Mouse (Mus musculus): ENCODE measurements around the gene Clip2.

Gene Clip2

DNA sequence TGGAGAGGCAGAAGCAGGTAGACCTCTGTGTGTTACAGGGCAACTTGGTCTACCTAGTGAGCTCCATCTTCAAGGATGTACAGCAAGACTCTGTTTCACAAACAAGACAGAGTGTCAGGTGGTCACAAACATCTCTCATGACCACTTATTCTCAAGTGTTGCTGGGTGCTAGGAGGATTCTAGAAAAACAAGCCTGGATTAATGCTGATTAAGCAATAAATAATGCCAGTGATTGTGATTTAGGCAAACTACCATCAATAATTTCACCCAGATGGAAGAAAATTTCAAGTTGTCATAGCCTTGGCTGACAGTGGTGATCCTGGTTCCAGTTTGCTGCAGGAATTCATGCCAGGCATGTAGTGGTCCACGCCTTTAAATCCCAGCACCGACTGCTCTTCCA lies 12.0 kb upstream of the Clip2 start:
- no peak for DNase-seq (ENCODE audit: low spot score)

DNA sequence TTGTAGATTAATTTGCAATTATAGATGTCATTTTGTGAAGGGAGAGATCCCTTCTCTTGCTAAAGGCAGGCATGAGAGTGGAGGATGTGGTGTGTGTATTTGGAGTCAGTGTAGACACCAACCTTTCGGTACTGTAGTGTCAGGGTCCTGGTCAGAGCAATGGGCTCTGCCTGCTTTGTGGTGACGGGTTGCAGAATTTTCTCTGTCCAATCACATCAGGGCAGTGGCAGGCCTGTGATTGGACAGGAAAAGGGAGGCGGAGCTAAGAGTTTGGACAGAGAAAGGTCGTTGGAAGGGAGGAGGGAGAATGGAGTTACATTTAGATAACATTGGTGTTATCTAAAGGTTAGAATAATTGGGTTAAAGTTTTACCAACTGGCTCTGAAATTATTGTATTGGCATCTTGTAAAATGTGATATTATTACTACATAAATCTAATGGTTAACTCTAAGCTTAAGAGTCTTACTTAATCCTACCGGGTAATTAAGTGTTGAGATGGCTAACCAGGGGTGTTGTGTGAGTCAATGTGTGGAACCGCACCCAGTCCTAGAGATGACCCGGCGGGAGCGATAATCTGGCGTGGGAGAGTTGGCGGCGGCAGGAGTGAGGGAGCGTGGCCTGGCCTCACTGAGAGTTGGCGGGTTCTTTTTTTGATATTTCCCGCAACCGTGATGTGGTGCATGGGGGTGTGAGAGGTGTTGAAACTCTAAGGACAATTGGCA lies 8.4 kb upstream of the Clip2 start:
- no peak for DNase-seq (ENCODE audit: low spot score)

DNA sequence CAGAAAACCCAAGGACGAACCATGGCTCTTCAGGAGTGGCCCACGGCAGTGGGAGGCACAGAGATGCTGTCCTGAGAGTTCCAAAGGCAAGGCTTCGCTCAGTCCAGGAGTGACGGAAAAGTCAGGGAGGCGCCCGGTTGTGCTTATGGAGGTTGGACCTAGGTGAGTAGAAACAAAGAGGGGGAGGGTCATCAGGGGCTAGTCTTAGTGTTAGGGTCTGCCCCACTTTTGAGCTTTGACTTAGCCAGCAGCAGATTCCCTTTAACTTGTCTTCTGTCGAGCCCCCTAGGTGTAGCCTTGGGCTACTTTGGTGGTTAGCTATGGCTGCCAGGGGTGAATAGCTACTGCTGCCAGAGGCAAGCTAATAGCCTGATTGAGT lies 7.8 kb upstream of the Clip2 start, which contains the start of gene Syna:
Syna (minus strand) TSS at position 101 of the 379 bp plus-strand sequence.
- no peak for DNase-seq (ENCODE audit: low spot score)

DNA sequence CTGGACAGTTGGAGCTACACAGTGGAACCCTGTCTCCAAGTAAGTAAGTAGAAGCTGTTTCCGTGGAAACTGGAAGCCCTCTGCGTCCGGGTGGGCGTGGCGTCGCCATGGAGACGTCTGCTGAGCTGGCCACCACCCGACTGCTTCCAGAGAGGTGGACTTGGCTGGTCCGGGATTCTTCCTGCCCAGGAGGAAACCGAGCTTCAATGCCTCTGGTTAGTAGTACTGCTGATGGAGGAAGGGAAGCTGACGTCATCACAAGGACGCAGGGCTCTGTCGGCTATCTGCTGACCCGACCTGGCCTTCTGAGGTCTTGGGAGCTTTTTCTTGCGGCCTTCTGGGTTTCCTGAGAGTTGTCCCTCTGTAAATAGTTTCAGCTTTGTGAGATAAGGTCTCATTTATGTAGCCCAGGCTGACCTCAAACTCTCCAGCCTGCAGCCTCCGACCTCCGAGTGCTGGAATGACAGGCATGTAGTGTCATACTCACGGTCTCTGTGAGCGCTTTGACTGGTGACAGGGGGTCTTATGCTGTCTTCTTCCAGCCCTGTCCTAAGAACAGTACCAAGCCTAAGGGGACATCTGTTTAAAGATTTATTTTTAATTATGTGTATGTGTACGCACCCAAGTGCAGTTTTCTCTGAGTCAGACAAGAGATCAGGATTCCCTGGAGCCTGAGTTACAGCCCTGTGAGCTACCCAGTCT lies 3.4 kb upstream of the Clip2 start:
- DNase-seq (ENCODE audit: low spot score) = peak; percentile 62

DNA sequence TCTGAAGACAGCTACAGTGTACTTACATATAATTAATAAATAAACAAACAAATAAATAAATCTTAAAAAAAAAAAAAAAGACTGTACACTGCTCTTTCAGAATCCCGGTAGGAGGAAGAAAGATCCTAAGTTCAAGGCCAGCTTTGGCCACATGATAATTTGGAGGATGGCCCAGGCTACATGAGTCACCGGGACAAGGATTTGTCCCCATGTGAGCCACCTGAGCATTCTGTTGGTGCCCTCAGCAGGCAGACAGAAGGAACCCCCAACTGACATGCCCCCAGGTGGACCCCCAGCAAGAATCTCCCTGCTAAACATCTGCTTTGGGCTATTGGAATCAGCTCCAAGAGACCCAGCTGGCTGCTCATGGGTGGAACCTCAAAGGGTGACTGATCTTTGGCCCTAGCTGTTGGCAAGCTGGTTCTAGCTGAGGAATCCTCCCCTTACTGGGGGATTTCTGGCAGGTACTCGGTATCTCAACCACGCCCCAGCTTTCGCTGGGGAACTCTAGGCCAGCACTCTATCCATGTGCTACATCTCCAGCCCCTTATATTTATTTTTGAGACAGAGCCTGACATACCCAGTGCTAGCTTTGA lies 1.8 kb upstream of the Clip2 start:
- no peak for DNase-seq (ENCODE audit: low spot score)

DNA sequence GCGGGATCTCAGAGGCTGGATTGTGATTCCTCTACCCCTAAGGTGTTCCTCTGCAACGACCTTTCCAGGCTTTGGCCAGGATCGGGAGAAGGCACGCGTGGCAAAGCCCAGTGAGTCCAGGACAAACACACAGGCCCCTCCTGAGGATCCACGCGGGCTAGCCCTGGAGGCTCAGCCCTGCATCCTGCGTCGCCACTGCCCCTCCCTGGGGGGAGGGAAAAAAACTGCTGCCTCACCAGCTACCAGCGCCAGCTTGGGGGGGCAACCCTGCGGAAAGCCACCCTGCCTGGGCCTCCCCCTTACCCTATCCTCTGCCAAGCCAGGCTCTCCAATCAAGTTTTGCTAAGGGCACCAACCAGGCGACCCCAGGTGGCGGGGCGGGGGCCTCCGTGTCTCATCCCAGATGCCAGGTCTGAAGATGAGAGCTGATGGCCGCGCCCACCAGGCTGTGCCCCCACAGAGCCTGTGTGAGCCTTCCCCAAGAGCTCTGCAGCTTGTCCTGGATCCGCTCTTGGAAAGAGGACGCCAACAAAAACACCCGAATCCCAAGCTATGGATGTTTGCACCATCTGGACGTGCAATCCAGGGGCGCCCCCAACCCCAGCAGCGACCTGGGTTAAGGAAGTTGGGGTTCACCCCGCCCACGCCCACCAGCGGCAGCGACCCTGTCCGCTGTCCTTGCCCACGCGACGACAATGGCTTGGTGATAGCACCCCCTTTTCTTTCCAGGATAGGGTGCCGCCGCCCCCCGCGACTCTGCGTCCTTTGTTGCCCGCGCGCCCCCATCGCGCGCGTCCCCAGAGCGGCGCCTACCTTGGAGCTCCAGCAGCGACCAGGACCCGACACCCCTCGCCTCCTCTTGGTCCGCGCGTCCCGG lies 763 bp downstream of the Clip2 start:
- peak; percentile 21 for DNase-seq (ENCODE audit: low spot score)

DNA sequence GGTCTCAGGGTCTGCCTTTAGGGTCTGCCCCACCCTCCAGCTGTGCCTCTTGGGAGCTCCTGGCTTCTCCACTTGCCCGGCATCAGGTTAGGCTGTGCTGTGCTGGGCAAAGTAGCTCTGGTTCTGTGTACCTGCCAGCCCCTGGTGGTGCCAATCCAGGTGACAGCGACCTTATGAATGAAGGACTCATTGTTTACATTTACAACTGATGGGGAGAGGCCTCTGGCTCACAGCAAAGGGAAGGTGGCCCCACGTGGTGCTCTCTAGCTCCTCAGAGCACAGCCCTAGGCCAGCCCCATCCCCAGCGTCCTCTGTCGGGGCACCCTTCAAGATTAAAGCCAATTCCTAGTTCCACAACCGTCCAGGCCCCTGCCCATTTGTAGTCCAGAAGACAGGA lies 1.4 kb downstream of the Clip2 start:
- peak; percentile 22 for DNase-seq (ENCODE audit: low spot score)

DNA sequence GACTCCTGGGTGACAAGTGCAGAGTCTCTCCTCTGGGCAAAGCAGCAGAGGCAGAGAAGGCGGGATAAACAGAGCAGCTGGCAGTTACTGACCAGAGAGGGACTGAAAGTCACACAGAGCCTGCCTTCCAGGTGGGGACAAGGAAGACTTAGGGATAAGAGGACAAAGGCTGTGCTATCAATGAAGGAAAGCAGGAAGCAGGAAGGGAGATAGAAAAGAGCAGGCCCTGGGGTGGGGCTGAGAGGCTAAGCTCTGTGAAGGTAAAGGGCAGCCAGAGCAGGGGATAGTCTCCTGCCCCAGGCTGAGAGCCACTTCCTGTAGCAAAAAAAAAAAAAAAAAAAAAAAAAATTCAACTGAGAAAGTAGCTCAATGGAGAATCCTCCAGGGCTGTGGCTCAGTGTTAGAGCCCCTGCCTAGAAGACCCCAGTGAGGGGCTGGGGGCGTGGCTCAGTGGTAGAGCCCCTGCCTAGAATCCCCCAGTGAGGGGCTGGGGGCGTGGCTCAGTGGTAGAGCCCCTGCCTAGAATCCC lies 2.5 kb downstream of the Clip2 start:
- no peak for DNase-seq (ENCODE audit: low spot score)

DNA sequence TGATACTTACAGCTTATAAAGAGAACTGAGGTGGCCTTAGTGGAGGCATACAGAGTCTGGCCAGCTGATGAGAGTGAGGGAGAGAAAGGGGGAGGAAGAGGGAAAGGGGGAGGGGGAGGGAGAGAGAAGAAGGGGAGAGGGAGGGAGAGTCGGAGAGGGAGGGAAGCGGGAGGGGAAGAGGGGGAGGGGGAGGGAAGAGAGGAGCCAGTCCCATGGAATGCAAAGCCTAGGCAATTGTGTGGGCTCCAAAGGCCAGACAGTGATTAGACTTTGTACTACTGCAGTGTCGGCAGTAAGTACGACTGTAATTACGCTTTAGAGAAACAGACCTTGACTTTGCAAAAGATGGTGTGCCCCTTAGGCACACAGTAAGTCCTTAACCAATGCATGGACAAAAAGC lies 3.9 kb downstream of the Clip2 start:
- no peak for DNase-seq (ENCODE audit: low spot score)

DNA sequence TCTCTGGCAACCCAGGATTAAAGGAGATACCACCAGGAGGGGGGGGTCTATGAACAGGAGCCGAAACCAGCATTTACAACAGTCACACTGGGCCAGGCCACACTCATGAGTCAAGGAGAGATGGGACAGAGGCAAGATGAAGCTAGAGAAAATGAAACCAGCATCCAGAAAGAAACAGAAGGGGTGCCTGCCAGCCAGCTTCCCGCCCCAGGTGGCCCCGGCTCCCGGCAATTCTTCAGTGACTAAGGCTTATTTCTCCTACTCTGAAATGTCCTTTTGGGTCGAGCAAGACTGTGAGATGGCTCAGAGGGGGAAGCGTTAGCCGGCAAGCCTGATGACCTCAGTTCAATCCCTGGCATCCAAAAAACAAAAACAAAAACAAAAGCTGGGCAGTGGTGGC lies 5.4 kb downstream of the Clip2 start:
- no peak for DNase-seq (ENCODE audit: low spot score)

DNA sequence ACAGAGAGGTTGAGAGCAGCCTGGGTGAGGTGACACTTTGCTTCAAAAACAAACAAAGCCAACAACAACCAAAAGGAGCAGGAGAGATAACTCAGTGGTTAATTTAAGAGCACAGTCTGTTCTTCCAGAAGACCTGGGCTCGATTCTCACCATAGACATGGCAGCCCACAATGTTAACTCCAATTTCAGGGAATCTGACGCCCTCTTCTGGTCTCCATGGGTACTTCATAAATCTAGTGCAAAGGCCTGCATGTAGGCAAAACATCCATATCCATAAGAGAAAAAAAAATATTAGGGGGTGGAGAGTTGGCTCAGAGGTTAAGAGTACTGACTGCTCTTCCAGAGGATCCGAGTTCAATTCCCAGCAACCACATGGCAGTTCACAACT lies 7.0 kb downstream of the Clip2 start:
- DNase-seq (ENCODE audit: low spot score) = no peak

DNA sequence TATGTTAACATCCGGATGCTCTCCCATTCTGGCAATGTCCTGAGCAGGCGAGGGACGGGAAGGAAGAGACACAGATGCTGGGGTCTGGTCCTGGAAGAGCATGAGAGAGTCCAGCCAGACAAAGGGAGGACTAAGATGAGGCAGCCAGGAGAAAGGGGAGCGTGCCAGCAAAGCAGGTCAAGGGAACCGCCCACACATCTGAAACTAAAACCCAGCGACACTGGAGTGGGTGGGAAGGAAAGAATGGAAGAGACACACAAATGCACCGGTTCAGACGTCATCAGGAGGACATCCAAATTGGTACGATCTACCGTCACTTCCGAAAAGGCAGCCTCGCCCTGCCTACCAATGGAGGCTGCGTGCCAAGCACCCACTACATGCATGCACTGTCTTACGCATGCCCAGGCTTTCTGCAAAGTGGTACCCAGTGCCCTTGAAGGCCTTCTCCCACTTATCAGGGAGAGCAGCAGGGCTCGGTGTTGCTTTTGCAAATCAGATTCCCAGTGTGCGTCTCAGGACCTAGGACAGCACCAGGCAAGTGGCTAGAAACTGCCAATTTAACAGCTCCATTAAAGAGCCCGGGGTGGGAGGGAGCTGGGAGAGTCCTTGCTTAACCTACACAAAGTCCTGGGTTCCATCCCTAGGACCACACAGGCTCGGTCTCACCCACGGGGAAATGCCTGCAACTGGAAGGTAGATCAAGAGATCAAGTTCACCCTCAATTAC lies 7.6 kb downstream of the Clip2 start:
- no peak for DNase-seq (ENCODE audit: low spot score)

DNA sequence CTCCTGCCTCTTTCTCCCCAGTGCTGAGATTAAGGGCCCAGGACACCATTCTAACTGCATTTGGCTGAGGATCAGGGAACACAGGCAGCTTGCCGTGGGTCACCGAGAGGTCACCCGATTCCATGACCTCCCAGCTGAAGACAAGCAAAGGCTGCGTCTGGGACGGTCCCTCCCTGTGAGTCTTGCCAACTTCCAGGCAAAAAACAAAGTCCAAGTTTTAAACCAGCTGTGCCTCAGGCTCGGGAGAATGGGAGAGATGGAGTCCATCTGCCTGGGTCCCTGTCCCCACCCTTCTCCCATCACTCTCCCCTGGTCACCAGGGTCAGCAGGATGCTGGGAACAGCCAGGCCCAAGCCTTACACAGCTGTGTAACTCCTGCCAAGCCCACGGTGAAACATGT lies 10.6 kb downstream of the Clip2 start:
- DNase-seq (ENCODE audit: low spot score) = peak; percentile 65

DNA sequence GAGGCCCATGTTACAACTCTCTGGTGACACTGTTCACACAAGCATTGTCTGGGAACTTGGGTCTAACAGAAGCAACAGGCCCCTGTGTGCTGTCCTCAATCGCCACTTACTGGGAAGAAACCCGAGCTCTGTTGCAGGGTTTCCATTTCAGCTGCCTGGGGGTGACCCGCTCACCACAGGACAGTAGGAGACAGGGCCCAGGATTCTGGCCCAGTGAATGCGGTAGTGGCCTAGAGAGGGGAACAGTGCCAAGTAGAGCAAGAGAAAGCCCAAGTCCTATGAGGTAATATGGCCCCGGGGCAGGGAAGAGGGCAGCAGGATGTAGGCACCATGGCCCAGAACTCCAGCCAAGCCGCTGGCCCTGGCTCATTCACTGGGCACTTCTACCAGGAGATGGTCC lies 11.4 kb downstream of the Clip2 start:
- peak; percentile 30 for DNase-seq (ENCODE audit: low spot score)

DNA sequence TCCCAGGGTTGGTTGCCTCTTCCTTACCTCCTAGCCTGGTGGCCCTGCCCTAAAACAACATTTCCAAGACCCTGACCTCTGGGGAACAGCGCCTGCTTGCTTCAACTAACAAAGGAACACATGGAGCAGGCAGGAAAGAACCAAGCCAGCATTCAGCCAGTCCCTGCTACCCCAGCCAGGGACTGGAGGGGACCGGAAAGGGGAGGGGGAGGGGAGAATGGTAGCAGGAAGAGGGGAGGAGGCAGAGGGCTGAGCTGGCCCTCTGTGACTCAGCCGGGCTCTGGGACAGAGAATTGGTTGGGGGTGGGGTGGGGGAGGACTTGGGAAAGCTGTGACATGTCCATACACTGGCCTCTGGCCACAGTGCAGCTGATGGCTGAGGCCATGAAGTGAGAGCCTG lies 12.3 kb downstream of the Clip2 start:
- DNase-seq (ENCODE audit: low spot score) = peak; percentile 77

DNA sequence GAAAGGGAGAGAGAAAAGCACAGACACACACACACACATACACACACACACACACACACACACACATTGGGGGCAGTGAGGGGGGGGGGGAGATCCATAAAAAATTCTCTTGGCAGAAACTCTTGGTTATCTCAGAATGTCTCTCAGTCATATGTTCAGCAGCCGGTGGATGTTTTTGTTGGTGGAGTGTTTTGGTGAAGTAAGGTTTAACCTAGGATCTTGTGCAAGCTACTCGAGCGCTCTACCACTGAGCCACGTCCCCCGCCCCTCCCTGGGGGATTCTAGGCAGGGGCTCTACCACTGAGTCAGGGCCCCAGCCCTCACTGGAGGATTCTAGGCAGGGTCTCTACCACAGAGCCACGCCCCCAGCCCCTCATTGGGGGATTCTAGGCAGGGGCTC lies 16.2 kb downstream of the Clip2 start:
- no peak for DNase-seq (ENCODE audit: low spot score)

DNA sequence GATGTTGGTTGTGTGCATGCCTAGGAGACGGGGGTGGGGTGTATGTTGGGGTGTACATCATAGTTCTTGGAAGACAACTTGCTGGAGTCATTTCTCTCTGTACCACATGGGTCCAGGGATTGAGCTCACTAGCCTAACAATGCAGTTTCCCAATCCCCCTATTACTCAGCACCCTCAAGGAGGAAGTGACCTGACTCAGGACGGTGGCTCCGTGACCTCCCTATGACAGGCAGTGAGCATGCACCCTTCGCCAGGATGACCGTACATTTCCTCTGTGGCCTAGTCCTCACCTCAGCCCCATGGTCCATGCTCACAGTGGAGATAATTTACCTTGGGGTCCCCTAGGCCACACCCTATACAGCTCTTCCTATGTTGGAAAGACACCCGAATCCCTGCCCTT lies 19.8 kb downstream of the Clip2 start:
- DNase-seq (ENCODE audit: low spot score) = no peak

DNA sequence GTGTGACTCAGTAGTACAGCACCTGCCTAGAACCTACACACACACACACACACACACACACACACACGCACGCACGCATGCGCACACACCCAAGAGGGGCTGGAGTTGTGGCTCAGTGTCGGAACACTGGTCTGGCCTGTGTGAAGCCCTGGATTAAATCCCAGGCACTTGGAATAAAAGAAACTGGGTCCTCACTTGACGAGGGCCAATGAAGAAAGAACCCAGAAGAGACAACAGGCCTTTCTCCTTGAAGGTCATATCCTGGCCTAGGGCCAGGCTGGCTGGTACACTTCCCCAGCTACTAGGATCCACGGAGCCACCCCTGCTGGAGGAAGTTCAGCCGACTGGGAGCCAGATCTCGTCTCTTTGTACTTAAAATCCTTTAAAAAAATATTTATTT lies 20.6 kb downstream of the Clip2 start:
- DNase-seq (ENCODE audit: low spot score) = no peak

DNA sequence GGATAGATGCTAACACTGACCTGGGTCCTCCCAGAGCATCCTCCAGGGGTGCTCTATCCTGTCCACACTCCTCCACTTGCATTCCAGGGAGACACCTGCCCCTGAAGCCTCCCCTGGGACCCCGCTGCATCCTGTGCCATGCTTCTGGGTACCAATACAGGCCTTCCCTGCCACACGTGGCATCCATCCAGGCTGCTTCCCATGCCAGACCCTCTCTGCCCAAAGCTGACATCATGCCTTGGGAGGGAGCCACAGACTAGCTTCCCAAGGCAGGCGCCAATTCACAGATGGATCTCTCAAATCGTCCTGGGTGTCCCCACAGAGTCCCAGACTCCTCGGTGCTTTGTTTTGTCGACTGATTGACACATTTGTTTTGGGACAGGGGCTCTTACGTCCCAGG lies 21.4 kb downstream of the Clip2 start:
- DNase-seq (ENCODE audit: low spot score) = peak; percentile 49

DNA sequence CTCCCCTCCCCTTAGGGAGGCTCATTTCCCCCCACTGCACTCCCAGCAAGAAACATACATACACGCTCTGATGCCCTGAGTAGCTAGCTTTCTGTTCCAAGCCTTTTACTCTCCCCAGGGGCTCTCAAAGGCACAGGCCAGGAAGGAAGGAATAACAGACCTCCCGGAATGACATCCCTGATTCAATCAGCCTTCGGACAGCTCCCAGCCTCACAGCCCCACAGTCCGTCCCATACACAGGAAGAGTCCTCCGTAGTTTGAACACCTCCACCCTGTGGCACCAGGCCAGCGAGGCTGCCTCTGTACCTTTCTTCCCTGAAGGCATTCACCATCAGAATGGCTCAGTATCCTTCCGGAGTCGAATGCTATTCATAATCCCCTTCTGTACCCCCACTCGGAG lies 23.7 kb downstream of the Clip2 start:
- no peak for DNase-seq (ENCODE audit: low spot score)

DNA sequence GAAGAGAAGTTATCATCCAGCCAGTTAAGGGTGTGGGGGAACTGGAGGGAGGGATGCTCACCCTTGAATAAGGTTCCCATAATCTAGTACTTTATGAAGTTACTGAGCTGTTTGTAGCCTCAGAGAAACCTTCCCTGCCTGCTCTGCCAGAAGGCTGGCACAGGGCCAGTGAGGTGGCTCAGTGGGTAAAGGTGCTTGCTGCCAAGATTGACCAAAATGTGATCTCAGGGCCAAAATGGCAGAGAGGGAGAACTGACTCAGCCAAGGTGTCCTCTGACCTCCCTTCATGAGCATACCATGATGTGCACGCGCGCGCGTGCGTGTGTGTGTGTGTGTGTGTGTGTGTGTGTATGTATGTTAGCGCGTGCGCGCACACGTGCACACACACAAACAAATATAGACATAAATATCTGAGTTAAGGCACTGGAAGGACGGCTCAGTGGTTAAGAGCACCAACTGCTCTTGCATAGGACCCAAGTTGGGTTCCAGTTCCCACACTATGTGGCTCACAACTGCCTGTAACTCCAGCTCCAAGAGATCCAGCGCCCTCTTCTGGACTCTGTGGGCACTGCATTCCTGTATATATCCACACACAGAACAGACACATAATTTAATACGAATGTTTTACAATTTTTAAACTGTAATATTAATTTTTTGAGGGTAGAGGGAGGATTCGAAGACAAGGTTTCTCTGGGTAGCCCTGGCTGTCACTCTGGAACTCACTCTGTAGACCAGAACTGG lies 26.1 kb downstream of the Clip2 start:
- DNase-seq (ENCODE audit: low spot score) = no peak

Measured in urinary bladder, postnatal 14 days (tissue).